Mouse (Mus musculus): ENCODE measurements around the gene Has1. TPM values are rescaled to one million over a fixed set of nuclear protein-coding genes. Genes with fewer than 3 reads are reported as not detected.

Gene Has1
- total RNA-seq, 1 experiment = 0.22 TPM

DNA sequence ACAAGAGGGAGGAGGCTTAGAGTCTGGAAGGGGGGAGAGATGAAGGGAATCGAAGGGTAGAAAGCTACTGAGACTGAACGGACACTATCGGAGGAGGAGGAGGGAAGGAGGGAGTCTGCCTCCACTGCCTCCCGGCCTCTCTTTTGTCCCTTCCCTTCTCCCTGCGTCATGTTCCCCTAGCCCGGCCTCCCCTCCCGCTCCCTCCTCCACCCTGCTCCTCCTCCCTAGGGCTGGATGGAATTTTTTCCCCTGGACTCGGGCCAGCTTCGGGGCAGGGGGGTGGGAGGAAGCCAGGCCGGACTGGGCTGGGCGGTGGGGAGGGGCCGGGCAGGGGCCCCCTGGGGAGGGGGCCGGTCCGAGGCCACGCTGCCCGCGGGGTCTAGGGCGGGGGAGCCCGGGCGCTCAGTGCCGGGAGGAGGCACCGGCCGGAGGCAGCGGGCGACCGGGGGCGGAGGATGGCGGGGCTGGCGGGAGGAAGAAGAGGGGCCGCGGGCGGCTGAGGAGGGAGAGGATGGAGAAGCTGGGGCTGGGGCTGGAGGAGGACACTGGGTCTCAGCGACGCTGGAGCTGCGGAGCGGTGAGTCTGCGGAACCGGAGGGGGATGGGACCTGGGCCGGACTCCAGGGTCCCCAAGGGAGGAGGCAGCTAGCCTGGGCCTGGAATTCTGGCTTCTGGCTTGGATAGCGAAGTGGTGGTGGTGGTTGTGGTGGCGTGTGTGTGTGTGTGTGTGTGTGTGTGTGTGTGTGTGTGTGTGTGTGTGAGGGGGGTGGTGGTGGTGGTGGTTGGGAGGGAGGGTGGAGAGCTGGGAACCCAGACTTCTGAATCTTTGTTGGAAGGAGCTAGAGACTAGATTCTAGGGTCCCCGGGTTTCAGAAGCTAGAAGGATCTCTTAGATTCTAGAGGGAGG is 28.0 kb downstream of the Has1 start, which contains the start of gene Spaca6:
Gene Spaca6, plus strand, starts transcription at position 408 of the 907 bp plus-strand sequence.
- Histone ChIP-seq H3K4me3 (ENCODE audit: insufficient read depth in 1 of 2, low read depth in 1 of 2, low read length in 2 of 2, poor library complexity in 1 of 2, severe bottlenecking in 1 of 2) (peak within 1 kb of the TSS; percentile 87 to 93), H3K9ac (ENCODE audit: insufficient read depth, low read depth, low read length, poor library complexity, severe bottlenecking) (peak within 1 kb of the TSS; percentile 95), H3K36me3 (ENCODE audit: control insufficient read depth, insufficient read depth, low read length, poor library complexity, severe bottlenecking) (peaks cover 2% of the 10 kb centered on the region; the same call in 1 of the 2 replicates), H3K27ac (ENCODE audit: insufficient read depth, low read depth, low read length, poor library complexity, severe bottlenecking) (peak within 1 kb of the TSS; percentile 99), H3K9me3 (ENCODE audit: control insufficient read depth, insufficient read depth, low read depth, low read length) (no peaks in the 10 kb centered on the region), H3K4me1 (ENCODE audit: control insufficient read depth in 2 of 2, insufficient read depth in 2 of 2, low read length in 2 of 2, poor library complexity in 1 of 2) (peaks cover 0 to 15% of the 10 kb centered on the region in 2 experiments)
- 0 out of 2 replicates have a peak, but pooled peaks have one; percentile 27 for TF ChIP-seq HCFC1 (IDR thresholded peaks at IDR 0.05; ENCODE audit: borderline replicate concordance, insufficient read depth, low read length)
- TF ChIP-seq ZC3H11A (IDR thresholded peaks at IDR 0.05; ENCODE audit: borderline replicate concordance, low read depth, low read length) = no peak
- in situ Hi-C loops (cut with MboI; ENCODE audit: low sequenced_read_pairs in 2 of 2, unreplicated experiment in 2 of 2) = no loop called here
- peak; percentile 82 for DNase-seq (ENCODE audit: low read depth, low spot score)

DNA sequence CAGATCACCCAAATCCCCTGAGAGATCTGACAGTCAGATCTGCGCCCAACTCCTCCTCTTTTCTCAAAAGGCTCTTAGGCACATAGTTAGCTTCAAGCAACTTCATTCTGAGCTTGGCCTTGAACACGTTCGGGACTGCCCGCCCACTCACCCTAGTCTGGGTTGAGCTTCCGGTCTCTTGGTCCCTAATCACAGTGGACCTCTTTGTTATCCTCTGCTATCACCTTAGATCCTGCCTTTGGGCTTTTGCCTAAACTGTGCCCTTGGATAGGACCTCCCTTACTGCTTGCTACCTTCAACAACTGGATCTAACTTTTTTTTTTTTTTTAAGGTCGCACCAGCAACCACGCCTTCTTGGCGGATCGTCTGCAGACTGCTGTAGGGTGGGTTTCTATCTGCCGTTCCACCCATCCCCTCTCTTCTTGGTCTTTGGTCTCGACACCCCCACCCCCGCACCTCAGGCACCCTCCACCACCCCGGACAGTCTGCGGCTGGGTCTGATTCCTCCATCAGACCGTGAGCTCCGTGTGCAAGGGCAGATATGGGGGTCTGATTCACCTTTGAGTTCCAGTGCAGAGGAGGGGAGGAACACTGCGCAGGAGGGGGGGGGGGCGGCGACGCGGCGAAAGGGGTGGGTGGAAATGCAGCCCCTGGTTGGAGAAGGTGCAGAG is 28.9 kb downstream of the Has1 start:
- H3K4me1 ChIP-seq (ENCODE audit: control insufficient read depth in 2 of 2, insufficient read depth in 2 of 2, low read length in 2 of 2, poor library complexity in 1 of 2) = peaks cover 0 to 15% of the 10 kb centered on the region in 2 experiments
- H3K9me3 ChIP-seq (ENCODE audit: control insufficient read depth, insufficient read depth, low read depth, low read length) = no peaks in the 10 kb centered on the region
- H3K27ac ChIP-seq (ENCODE audit: insufficient read depth, low read depth, low read length, poor library complexity, severe bottlenecking) = peak overlapping the region; percentile 99
- H3K36me3 ChIP-seq (ENCODE audit: control insufficient read depth, insufficient read depth, low read length, poor library complexity, severe bottlenecking) = no peaks in the 10 kb centered on the region; the same call in 1 of the 2 replicates
- in situ Hi-C loops (cut with MboI; ENCODE audit: low sequenced_read_pairs in 2 of 2, unreplicated experiment in 2 of 2) = no loop called here
- H3K9ac ChIP-seq (ENCODE audit: insufficient read depth, low read depth, low read length, poor library complexity, severe bottlenecking) = peak overlapping the region; percentile 95
- DNase-seq (ENCODE audit: low read depth, low spot score) = peak; percentile 34
- peak overlapping the region; percentile 87 to 93 for H3K4me3 ChIP-seq (ENCODE audit: insufficient read depth in 1 of 2, low read depth in 1 of 2, low read length in 2 of 2, poor library complexity in 1 of 2, severe bottlenecking in 1 of 2)
- TF ChIP-seq ZC3H11A (IDR thresholded peaks at IDR 0.05; ENCODE audit: borderline replicate concordance, low read depth, low read length) (no peak), ZNF384 (IDR thresholded peaks at IDR 0.05; ENCODE audit: low read depth, low read length) (peak; percentile 92)

DNA sequence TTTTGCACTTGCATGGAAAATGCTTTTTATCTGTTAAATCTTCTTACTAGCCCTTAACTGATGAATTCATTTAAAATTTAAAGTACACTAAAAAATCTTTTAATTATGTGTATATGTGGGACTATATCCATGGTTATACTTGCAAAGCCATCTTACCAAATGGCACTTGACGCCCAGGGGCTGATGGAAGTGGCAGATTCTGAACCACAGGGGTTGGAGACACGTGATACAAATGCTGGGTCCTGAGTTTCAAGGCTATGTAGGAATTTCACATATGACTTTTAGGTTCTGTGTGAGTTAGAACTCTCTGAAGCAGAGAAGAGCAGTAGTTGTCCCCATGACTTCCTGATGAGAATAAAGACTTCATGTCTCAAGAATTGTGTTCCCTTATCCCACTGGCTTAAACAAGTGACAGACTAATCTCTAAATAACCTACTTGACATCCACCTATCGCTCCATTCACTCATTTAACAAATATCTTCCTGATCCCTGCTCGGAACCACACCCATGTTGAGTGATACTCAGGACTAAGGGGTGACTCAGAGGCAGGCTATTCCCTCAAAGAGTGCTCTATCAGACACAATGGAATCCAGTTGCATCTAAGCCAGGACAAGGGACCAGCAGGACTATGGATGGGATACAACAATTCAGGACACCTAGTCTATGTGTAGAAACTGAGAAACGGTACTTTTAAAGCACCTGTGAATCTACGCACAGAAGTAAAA is 31.2 kb downstream of the Has1 start:
- no peak for TF ChIP-seq ZC3H11A (IDR thresholded peaks at IDR 0.05; ENCODE audit: borderline replicate concordance, low read depth, low read length)
- no peak for TF ChIP-seq HCFC1 (IDR thresholded peaks at IDR 0.05; ENCODE audit: borderline replicate concordance, insufficient read depth, low read length)
- TF ChIP-seq CHD2 (IDR thresholded peaks at IDR 0.05; ENCODE audit: low read depth, low read length) = no peak
- TF ChIP-seq ZNF384 (IDR thresholded peaks at IDR 0.05; ENCODE audit: low read depth, low read length) = no peak
- TF ChIP-seq MAFK (IDR thresholded peaks at IDR 0.05; ENCODE audit: insufficient read depth, low read depth, low read length) = no peak
- Histone ChIP-seq H3K9ac (ENCODE audit: insufficient read depth, low read depth, low read length, poor library complexity, severe bottlenecking) (no peak overlapping the region), H3K36me3 (ENCODE audit: control insufficient read depth, insufficient read depth, low read length, poor library complexity, severe bottlenecking) (no peaks in the 10 kb centered on the region), H3K27ac (ENCODE audit: insufficient read depth, low read depth, low read length, poor library complexity, severe bottlenecking) (no peak overlapping the region), H3K4me3 (ENCODE audit: insufficient read depth in 1 of 2, low read depth in 1 of 2, low read length in 2 of 2, poor library complexity in 1 of 2, severe bottlenecking in 1 of 2) (no peak overlapping the region), H3K4me1 (ENCODE audit: control insufficient read depth in 2 of 2, insufficient read depth in 2 of 2, low read length in 2 of 2, poor library complexity in 1 of 2) (no peaks in the 10 kb centered on the region), H3K9me3 (ENCODE audit: control insufficient read depth, insufficient read depth, low read depth, low read length) (no peaks in the 10 kb centered on the region)
- in situ Hi-C loops (cut with MboI; ENCODE audit: low sequenced_read_pairs in 2 of 2, unreplicated experiment in 2 of 2) = no loop called here
- DNase-seq (ENCODE audit: low read depth, low spot score) = no peak

GRCm38 (mm10) chr17:17795527-17795926 is 59.5 kb downstream of the Has1 start:
- Histone ChIP-seq H3K9me3 (ENCODE audit: control insufficient read depth, insufficient read depth, low read depth, low read length) (no peaks in the 10 kb centered on the region), H3K9ac (ENCODE audit: insufficient read depth, low read depth, low read length, poor library complexity, severe bottlenecking) (no peak overlapping the region), H3K36me3 (ENCODE audit: control insufficient read depth, insufficient read depth, low read length, poor library complexity, severe bottlenecking) (no peaks in the 10 kb centered on the region), H3K4me3 (ENCODE audit: insufficient read depth in 1 of 2, low read depth in 1 of 2, low read length in 2 of 2, poor library complexity in 1 of 2, severe bottlenecking in 1 of 2) (no peak overlapping the region), H3K4me1 (ENCODE audit: control insufficient read depth in 2 of 2, insufficient read depth in 2 of 2, low read length in 2 of 2, poor library complexity in 1 of 2) (no peaks in the 10 kb centered on the region), H3K27ac (ENCODE audit: insufficient read depth, low read depth, low read length, poor library complexity, severe bottlenecking) (no peak overlapping the region)
- no peak for DNase-seq (ENCODE audit: low read depth, low spot score)
- TF ChIP-seq ZNF384 (IDR thresholded peaks at IDR 0.05; ENCODE audit: low read depth, low read length) = no peak
- no peak for TF ChIP-seq HCFC1 (IDR thresholded peaks at IDR 0.05; ENCODE audit: borderline replicate concordance, insufficient read depth, low read length)
- TF ChIP-seq ZC3H11A (IDR thresholded peaks at IDR 0.05; ENCODE audit: borderline replicate concordance, low read depth, low read length) = no peak
- no peak for TF ChIP-seq MAFK (IDR thresholded peaks at IDR 0.05; ENCODE audit: insufficient read depth, low read depth, low read length)
- no peak for TF ChIP-seq CHD2 (IDR thresholded peaks at IDR 0.05; ENCODE audit: low read depth, low read length)
- in situ Hi-C loops (cut with MboI; ENCODE audit: low sequenced_read_pairs in 2 of 2, unreplicated experiment in 2 of 2) = no loop called here

Other genes starting within 250 kb of the Has1 start
- 44.8 and 50.3 TPM in 2 replicates for gene Lnpep, start 230.2 kb downstream of the Has1 start, total RNA-seq (2012; rRNA removed)
- gene Vmn2r90, start 151.5 kb downstream of the Has1 start, total RNA-seq (2012; rRNA removed) = 0.16 and 0.27 TPM in 2 replicates
- gene Spaca6, start 28.0 kb downstream of the Has1 start, total RNA-seq (2012; rRNA removed) = 12.7 and 16.6 TPM in 2 replicates
- gene Fpr1, start 28.7 kb upstream of the Has1 start, total RNA-seq (2012; rRNA removed) = not detected in 2 replicates
- not detected in 2 replicates for gene Fpr2, start 32.6 kb upstream of the Has1 start, total RNA-seq (2012; rRNA removed)
- gene Fpr3, start 32.6 kb upstream of the Has1 start, total RNA-seq (2012; rRNA removed) = not detected in 2 replicates
- not detected in 2 replicates for gene Fpr-rs4, start 166.5 kb upstream of the Has1 start, total RNA-seq (2012; rRNA removed)
- gene Vmn2r124, start 194.2 kb upstream of the Has1 start, total RNA-seq (2012; rRNA removed) = not detected in 2 replicates
- gene Vmn2r91, start 229.8 kb upstream of the Has1 start, total RNA-seq (2012; rRNA removed) = not detected in 2 replicates